Mouse (Mus musculus): Measurements from ENCODE around the gene Srebf2.

- TF ChIP-seq CTCF (IDR thresholded peaks at IDR 0.05; ENCODE audit: low read depth, low read length) (peak; percentile 85; the same call in 1 of the 2 replicates), POLR2A (IDR thresholded peaks at IDR 0.05; ENCODE audit: borderline replicate concordance, low read depth, low read length) (no peak)
Measured at GRCm38 (mm10) chr15:82106953-82107555, 39.9 kb upstream of the Srebf2 start.

All from bone marrow macrophage, adult 2 months (primary cell).